Mouse (Mus musculus): ENCODE results near the gene B4galt4. TPM values are rescaled to one million over a fixed set of nuclear protein-coding genes. Genes with fewer than 3 reads are reported as not detected.

Gene B4galt4
- polyA plus RNA-seq, 1 experiment: 30.4 TPM

Other genes with a start within 250 kb of the B4galt4 start
- 11.5 and 13.3 TPM in 2 replicates for gene Timmdc1, start 219.6 kb upstream of the B4galt4 start, polyA plus RNA-seq (2012; rRNA removed)
- gene Poglut1, start 192.0 kb upstream of the B4galt4 start, polyA plus RNA-seq (2012; rRNA removed): 25.4 and 25.5 TPM in 2 replicates
- 120 and 138 TPM in 2 replicates for gene Tmem39a, start 183.6 kb upstream of the B4galt4 start, polyA plus RNA-seq (2012; rRNA removed)
- gene Arhgap31, start 29.0 kb upstream of the B4galt4 start, polyA plus RNA-seq (2012; rRNA removed): 13.1 and 18.1 TPM in 2 replicates
- 44.2 and 44.8 TPM in 2 replicates for gene Upk1b, start 58.1 kb downstream of the B4galt4 start, polyA plus RNA-seq (2012; rRNA removed)
- gene 4930435E12Rik, start 86.5 kb downstream of the B4galt4 start, polyA plus RNA-seq (2012; rRNA removed): 0.09 and 0.16 TPM in 2 replicates
- gene Igsf11, start 150.4 kb downstream of the B4galt4 start, polyA plus RNA-seq (2012; rRNA removed): 2.5 and 3.8 TPM in 2 replicates

Data from gonadal fat pad, adult 2 months (tissue).